Mouse (Mus musculus): Measurements from ENCODE around the gene Ran.

Ran gene

GRCm38 (mm10) chr5:129065301-129065700 lies 45.4 kb downstream of the Ran start:
- no peak for DNase-seq

- DNase-seq: no peak
These were observed 46.1 kb downstream of the Ran start for GRCm38 (mm10) chr5:129065946-129066345.

- no peak for DNase-seq
These were observed 46.8 kb downstream of the Ran start for GRCm38 (mm10) chr5:129066541-129067230.

GRCm38 (mm10) chr5:129067231-129067834 lies 47.5 kb downstream of the Ran start:
- DNase-seq: no peak

- no peak for DNase-seq
These were observed 52.0 kb downstream of the Ran start for GRCm38 (mm10) chr5:129071761-129072280.

- DNase-seq: no peak
These were observed 53.5 kb downstream of the Ran start for GRCm38 (mm10) chr5:129073404-129073803.

All from right cerebral cortex, adult 18-20 months (tissue).